Mouse (Mus musculus): ENCODE data around the gene Cdh9. TPM values are rescaled to one million over a fixed set of nuclear protein-coding genes. Genes with fewer than 3 reads are reported as not detected.

Gene Cdh9
- polyA plus RNA-seq (2016; fragmentation: Nextera tagmentation; extraction: Ambion mirVana): 0.42 and 0.46 TPM in 2 replicates

DNA sequence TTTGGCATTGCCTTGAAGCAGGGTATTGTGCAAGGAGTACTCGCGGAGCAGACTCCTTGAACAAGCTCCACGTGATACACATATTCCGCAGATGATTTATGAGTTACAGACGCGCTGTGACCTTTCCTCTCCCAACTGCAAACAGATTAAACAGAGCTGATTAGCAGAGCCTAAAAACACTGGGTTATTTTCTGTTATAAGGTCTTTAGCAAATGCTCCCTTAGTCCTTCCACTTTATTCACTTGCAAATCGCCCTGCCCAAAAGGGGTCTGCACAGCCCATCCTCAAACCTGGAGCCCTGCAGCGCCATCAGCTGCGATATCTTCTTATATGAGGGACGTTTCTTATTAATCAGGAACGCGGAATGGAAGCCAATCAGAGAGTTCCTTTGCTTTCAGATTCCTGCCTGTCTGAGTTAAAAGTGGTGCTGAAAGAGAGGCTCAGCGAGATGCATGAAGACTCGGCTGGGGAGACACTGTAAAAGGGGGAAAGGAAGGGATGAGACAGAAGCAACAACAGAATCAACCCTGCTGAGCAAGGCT lies at the start of gene Cdh9:
Gene Cdh9, plus strand, starts transcription at position 287 of the 542 bp plus-strand sequence.
- Histone ChIP-seq H3K4me2 (peak within 1 kb of the TSS; percentile 54), H3K27me3 (no peaks in the 10 kb centered on the region), H3K9me3 (no peaks in the 10 kb centered on the region), H3K9ac (peak within 1 kb of the TSS; percentile 39; the same call in 1 of the 2 replicates), H3K4me1 (0 out of 2 replicates have a peak, but pooled peaks cover 5% of the 10 kb centered on the region), H3K27ac (no peak within 1 kb of the TSS), H3K4me3 (replicated peaks) (peak within 1 kb of the TSS; percentile 35), H3K36me3 (replicated peaks) (no peaks in the 10 kb centered on the region)
- ATAC-seq (ENCODE audit: low FRiP score): peak; percentile 64; the same call in 1 of the 2 replicates
- WGBS: 2% methylated on average over 14 of the region's 14 CpGs

DNA sequence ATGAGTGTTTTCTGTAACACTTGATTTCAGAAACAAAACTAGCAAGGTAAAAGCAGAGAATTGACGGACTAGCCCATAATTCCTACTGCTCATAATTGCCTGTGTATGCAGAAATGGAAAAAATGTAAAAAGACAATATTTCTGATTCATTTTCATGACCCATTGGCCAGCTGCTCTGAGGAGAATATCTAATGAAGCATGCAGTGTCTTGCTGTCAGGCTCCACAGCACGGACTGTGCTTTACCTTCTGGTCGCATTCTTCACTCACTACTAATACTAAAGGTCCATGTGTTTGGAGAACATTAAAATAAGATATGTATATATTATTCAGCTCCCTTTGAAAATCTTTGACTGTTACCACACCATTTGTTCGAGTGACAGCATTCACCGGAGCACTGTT lies 49.5 kb upstream of the Cdh9 start:
- H3K27ac ChIP-seq: no peak overlapping the region
- WGBS: 81% methylated on average over 5 of the region's 5 CpGs
- H3K4me3 ChIP-seq (replicated peaks): no peak overlapping the region
- no peaks in the 10 kb centered on the region for H3K4me1 ChIP-seq
- ATAC-seq (ENCODE audit: low FRiP score): no peak
- no peaks in the 10 kb centered on the region for H3K36me3 ChIP-seq (replicated peaks)
- H3K9me3 ChIP-seq: no peaks in the 10 kb centered on the region
- no peak overlapping the region for H3K9ac ChIP-seq
- no peak overlapping the region for H3K4me2 ChIP-seq
- no peaks in the 10 kb centered on the region for H3K27me3 ChIP-seq

DNA sequence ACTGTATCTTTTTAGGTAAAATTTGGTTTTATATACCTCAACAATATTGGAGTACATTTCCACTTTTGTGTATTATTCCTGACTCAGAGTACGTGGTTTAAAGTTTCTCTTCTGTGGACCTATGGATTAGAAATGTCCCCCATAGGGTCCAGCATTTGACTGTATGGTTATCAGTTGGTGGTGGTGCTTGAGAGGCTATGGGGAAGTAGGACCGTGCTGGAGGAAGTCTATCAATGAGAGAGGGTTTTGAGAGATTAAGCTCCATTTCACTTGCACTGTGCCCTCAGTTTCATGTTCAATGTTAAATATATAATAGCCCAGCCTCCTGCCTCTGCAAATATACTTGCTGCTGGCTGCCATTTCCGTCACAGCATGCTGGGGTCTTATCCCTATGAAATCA lies 28.7 kb upstream of the Cdh9 start:
- H3K9ac ChIP-seq: no peak overlapping the region
- H3K27me3 ChIP-seq: no peaks in the 10 kb centered on the region
- H3K27ac ChIP-seq: no peak overlapping the region
- no peak overlapping the region for H3K4me2 ChIP-seq
- ATAC-seq (ENCODE audit: low FRiP score): no peak
- WGBS: 78% methylated on average over 3 of the region's 3 CpGs
- no peaks in the 10 kb centered on the region for H3K36me3 ChIP-seq (replicated peaks)
- H3K9me3 ChIP-seq: no peaks in the 10 kb centered on the region
- H3K4me3 ChIP-seq (replicated peaks): no peak overlapping the region
- H3K4me1 ChIP-seq: no peaks in the 10 kb centered on the region

DNA sequence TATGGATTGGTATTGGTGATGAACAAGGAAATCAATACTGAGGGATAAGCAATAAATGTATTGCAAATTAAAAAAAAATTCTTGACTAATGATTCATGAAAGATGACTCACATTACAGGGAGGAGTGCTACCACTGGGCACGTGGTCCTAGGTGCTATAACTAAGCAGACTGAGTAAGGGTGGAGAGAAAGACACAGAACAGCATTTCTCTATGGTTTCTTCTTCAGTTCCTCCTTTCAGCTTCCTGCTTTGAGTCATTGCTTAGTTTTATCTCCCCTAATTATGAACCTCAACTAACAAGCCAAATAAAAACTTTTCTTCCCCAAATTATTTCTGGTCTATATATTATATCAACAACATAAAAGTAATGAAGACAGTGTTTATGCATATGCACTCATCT lies 26.2 kb upstream of the Cdh9 start:
- no peak overlapping the region for H3K4me3 ChIP-seq (replicated peaks)
- no peaks in the 10 kb centered on the region for H3K27me3 ChIP-seq
- ATAC-seq (ENCODE audit: low FRiP score): no peak
- H3K9ac ChIP-seq: no peak overlapping the region
- no peak overlapping the region for H3K27ac ChIP-seq
- no peak overlapping the region for H3K4me2 ChIP-seq
- H3K9me3 ChIP-seq: no peaks in the 10 kb centered on the region
- no peaks in the 10 kb centered on the region for H3K36me3 ChIP-seq (replicated peaks)
- WGBS: 72% methylated on average over 1 of the region's 1 CpGs
- H3K4me1 ChIP-seq: no peaks in the 10 kb centered on the region

DNA sequence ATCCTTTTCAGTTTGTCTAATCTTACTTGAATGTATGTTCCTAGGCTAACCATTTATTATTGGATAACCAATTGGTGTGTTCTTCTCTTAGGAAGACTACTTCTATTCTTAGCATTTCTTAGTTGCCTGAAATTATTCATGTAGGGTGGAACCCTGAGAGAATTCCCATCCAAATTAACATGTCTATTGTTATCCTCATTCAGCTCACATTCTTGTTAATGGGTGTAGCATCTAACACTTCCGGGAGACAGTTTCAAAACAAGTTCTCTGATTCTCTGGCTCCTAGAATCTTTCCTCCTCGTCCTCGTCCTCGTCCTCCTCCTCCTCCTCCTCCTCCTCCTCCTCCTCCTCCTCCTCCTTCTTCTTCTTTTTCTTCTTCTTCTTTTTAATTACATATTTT lies 10.5 kb downstream of the Cdh9 start:
- no peak overlapping the region for H3K4me3 ChIP-seq (replicated peaks)
- WGBS: 71% methylated on average over 4 of the region's 4 CpGs
- H3K4me1 ChIP-seq: no peaks in the 10 kb centered on the region
- no peaks in the 10 kb centered on the region for H3K9me3 ChIP-seq
- no peaks in the 10 kb centered on the region for H3K36me3 ChIP-seq (replicated peaks)
- no peaks in the 10 kb centered on the region for H3K27me3 ChIP-seq
- no peak overlapping the region for H3K27ac ChIP-seq
- ATAC-seq (ENCODE audit: low FRiP score): no peak
- no peak overlapping the region for H3K4me2 ChIP-seq
- no peak overlapping the region for H3K9ac ChIP-seq

DNA sequence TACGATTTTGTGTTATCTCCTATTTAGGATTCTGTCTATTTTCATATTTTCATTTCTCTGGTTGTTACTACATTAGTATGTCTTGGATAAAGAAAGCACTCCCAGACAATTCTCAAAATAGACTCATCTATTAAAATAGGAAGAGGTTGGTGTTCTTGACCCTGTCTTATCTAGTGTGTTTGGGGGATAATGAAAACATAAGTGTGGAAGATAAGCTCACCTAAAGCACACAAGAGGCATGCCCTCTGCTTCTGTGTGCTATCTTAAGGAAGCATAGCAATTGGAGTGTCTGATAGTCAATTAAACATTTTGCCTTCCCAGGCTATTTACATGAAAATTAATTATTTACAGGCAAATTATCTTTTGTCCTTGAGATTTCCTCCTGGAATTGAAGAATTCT lies 18.1 kb downstream of the Cdh9 start:
- H3K27ac ChIP-seq: no peak overlapping the region
- no peaks in the 10 kb centered on the region for H3K36me3 ChIP-seq (replicated peaks)
- no peak overlapping the region for H3K4me3 ChIP-seq (replicated peaks)
- H3K9ac ChIP-seq: no peak overlapping the region
- ATAC-seq (ENCODE audit: low FRiP score): no peak
- no peak overlapping the region for H3K4me2 ChIP-seq
- no peaks in the 10 kb centered on the region for H3K4me1 ChIP-seq
- no peaks in the 10 kb centered on the region for H3K9me3 ChIP-seq
- no peaks in the 10 kb centered on the region for H3K27me3 ChIP-seq
- WGBS: 81% methylated on average over 1 of the region's 1 CpGs

DNA sequence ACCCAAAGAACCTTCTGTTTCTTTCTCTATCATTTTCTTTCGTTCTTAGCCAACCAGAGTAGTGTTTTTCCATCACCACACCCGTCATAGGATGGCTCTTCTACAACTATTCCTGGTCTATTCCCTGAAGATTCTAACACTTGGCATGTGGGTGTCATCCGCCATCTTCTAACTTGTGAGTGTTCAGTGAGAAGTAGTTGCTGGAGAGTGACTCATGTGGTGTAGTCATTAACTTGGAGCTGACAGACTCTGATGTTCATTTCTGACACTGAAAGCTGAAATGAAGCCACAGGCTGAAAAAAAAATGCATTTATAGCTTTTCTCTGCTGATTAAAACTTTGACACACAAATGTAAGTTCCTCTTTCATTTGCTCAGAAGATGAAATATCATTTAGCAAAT lies 34.7 kb downstream of the Cdh9 start:
- no peak for ATAC-seq (ENCODE audit: low FRiP score)
- Histone ChIP-seq H3K4me2 (no peak overlapping the region), H3K27me3 (no peaks in the 10 kb centered on the region), H3K4me1 (no peaks in the 10 kb centered on the region), H3K27ac (no peak overlapping the region), H3K4me3 (replicated peaks) (no peak overlapping the region), H3K36me3 (replicated peaks) (no peaks in the 10 kb centered on the region), H3K9me3 (no peaks in the 10 kb centered on the region), H3K9ac (no peak overlapping the region)
- WGBS: 85% methylated on average over 3 of the region's 3 CpGs

DNA sequence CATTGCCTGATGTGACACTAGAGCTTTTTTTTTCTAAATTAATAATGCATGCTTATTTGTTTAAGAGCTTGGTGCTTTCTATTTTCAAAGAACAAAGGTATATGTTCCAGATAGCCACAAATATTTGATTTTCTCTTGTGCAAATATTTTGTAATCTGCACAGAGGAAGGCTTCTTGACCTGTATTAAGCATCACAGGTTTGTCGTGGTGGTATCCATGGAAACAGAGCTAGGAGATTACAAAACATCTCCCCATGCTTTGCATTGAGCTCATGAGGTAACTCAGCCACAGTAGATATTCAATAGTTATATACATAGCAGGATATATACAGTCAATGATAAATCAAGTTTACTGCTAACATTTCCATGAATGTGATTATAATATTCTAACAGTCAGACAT lies 56.0 kb downstream of the Cdh9 start:
- Histone ChIP-seq H3K4me3 (replicated peaks) (no peak overlapping the region), H3K27me3 (no peaks in the 10 kb centered on the region), H3K4me2 (no peak overlapping the region), H3K9me3 (no peaks in the 10 kb centered on the region), H3K4me1 (no peaks in the 10 kb centered on the region), H3K27ac (no peak overlapping the region), H3K9ac (no peak overlapping the region), H3K36me3 (replicated peaks) (no peaks in the 10 kb centered on the region)
- 48% methylated on average over 1 of the region's 1 CpGs for WGBS
- ATAC-seq (ENCODE audit: low FRiP score): peak; percentile 41; the same call in 1 of the 2 replicates

DNA sequence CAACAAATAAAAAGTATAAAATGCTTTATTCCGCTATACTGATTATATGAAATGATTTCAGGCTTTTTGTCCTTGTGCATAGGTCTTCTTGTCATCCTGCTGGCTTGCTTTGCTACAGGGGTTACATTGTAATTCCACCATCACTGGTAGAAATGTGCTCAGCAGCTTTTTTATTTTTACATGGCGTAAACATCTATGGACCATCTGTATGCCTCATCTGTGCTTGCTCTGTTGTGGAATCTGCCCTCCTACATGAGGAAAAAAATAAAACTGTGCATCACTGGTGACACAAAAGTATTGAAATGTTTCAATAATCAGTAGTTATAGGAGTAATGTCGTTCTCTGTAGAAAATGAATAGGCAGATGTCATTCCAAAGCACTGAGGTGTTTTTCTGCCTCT lies 64.3 kb downstream of the Cdh9 start:
- Histone ChIP-seq H3K4me2 (no peak overlapping the region), H3K27me3 (no peaks in the 10 kb centered on the region), H3K9me3 (no peaks in the 10 kb centered on the region), H3K4me3 (replicated peaks) (no peak overlapping the region), H3K36me3 (replicated peaks) (no peaks in the 10 kb centered on the region), H3K4me1 (no peaks in the 10 kb centered on the region), H3K27ac (no peak overlapping the region), H3K9ac (no peak overlapping the region)
- ATAC-seq (ENCODE audit: low FRiP score): no peak
- WGBS: 88% methylated on average over 3 of the region's 3 CpGs

DNA sequence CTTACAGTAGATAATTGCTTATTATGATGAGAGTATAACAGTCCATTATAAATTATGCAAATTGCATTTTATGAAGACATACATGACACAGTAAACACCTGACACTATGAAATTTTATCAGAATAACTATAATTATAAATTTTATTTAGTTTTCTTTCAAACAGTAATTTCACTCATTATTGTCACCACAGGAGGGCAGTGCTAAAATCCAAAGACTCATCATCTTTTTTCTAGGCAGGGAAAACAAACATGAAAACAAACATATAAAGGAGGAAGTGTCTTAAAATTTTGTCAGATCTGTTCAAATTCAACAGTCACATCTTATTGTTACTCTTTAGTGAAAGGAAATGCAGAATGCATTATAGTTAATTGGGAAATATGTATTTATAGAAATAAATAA lies 72.7 kb downstream of the Cdh9 start:
- Histone ChIP-seq H3K27ac (no peak overlapping the region), H3K4me2 (no peak overlapping the region), H3K9ac (no peak overlapping the region), H3K4me3 (replicated peaks) (no peak overlapping the region), H3K27me3 (no peaks in the 10 kb centered on the region), H3K9me3 (no peaks in the 10 kb centered on the region), H3K36me3 (replicated peaks) (no peaks in the 10 kb centered on the region), H3K4me1 (no peaks in the 10 kb centered on the region)
- ATAC-seq (ENCODE audit: low FRiP score): no peak

DNA sequence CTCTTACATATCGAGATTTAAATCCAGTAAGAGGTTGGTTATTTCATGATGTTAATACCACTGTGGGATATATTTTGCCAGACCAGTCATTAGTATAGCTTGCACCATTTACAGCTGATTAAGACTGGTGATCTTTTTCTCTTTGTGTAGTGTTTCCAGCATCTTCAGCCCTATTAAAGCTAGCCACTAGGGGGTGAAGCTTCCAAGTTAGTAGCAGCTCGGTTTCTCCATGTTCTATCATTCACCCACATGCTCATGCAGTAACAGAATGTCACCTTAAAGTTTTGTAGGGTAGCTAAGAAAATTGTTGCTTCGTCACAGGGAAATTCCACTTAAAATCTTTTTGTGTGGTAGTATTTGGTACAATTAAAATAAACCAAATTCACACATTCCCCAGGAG lies 82.2 kb downstream of the Cdh9 start:
- no peaks in the 10 kb centered on the region for H3K9me3 ChIP-seq
- no peak for ATAC-seq (ENCODE audit: low FRiP score)
- no peak overlapping the region for H3K4me2 ChIP-seq
- no peaks in the 10 kb centered on the region for H3K27me3 ChIP-seq
- WGBS: 74% methylated on average over 3 of the region's 3 CpGs
- no peak overlapping the region for H3K9ac ChIP-seq
- H3K4me1 ChIP-seq: no peaks in the 10 kb centered on the region
- no peak overlapping the region for H3K4me3 ChIP-seq (replicated peaks)
- no peak overlapping the region for H3K27ac ChIP-seq
- H3K36me3 ChIP-seq (replicated peaks): no peaks in the 10 kb centered on the region

DNA sequence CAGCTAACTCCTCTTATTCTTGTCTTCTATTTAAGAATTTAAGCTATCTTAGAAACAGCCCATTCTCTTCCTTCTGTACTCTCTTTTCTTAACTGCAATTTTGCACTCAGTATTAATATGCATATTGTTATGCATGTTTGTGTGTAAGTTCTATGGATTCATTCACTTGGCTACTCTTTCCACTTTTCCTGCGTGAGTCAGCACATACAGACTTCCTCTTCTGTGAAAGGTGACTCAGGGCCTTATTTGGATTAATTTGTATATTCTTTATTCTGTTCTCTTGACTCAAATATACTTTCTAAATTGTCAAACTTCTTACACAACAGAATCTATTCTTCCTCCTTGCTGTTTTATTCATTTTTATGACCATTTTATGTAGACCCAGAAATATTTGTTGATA lies 85.5 kb downstream of the Cdh9 start:
- Histone ChIP-seq H3K4me3 (replicated peaks) (no peak overlapping the region), H3K9me3 (no peaks in the 10 kb centered on the region), H3K27me3 (no peaks in the 10 kb centered on the region), H3K36me3 (replicated peaks) (no peaks in the 10 kb centered on the region), H3K9ac (no peak overlapping the region), H3K4me1 (no peaks in the 10 kb centered on the region), H3K4me2 (no peak overlapping the region), H3K27ac (no peak overlapping the region)
- ATAC-seq (ENCODE audit: low FRiP score): no peak
- WGBS: 82% methylated on average over 1 of the region's 1 CpGs

DNA sequence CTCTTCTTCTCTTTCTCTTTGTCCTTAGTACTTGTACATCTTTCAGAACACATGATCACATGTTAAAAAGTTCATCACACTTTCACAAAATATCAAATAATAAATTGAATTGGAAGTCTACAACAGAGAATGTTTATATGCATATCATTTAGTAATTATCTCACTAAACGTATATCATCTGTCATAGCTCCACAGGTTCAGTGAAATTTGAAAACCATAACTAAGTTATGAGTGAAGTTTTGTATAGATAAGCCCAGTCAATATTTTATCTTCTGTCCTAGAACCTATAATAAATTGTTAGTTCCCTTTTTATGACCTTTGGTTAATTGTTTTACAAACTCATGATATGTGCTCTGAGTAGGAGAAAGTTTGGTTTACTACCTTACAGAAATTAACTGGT lies 106.2 kb downstream of the Cdh9 start:
- Histone ChIP-seq H3K27ac (no peak overlapping the region), H3K9ac (no peak overlapping the region), H3K36me3 (replicated peaks) (no peaks in the 10 kb centered on the region), H3K4me1 (no peaks in the 10 kb centered on the region), H3K4me2 (no peak overlapping the region), H3K27me3 (no peaks in the 10 kb centered on the region), H3K9me3 (no peaks in the 10 kb centered on the region), H3K4me3 (replicated peaks) (no peak overlapping the region)
- 93% methylated on average over 1 of the region's 1 CpGs for WGBS
- no peak for ATAC-seq (ENCODE audit: low FRiP score)

Data from forebrain, embryonic 12.5 days (tissue).